Mouse (Mus musculus): ENCODE results near the gene Polr3gl. TPM values are rescaled to one million over a fixed set of nuclear protein-coding genes. Genes with fewer than 3 reads are reported as not detected.

Polr3gl gene
- total and polyA plus RNA-seq, 2 experiments from 2014 or later, result 10.3 to 37.1 TPM

GRCm38 (mm10) chr3:96528506-96528905, 65.5 kb downstream of the Polr3gl start:
- DNase-seq (ENCODE audit: low spot score), result no peak
- H3K9me3 ChIP-seq (replicated peaks; ENCODE audit: control insufficient read depth, low read length), result no peaks in the 10 kb centered on the region
- H3K36me3 ChIP-seq (replicated peaks; ENCODE audit: control insufficient read depth, insufficient read depth, low read length), result peaks cover 12% of the 10 kb centered on the region; the same call in 1 of the 2 replicates
- no peak overlapping the region for H3K4me3 ChIP-seq (ENCODE audit: low read depth, low read length)
- no peak for ATAC-seq (ENCODE audit: insufficient read depth, low read depth)
- no peak overlapping the region for H3K27ac ChIP-seq (ENCODE audit: low read depth)
- H3K4me1 ChIP-seq (ENCODE audit: control insufficient read depth, insufficient read depth), result peaks cover 26% of the 10 kb centered on the region
- no peak for TF ChIP-seq CTCF (IDR thresholded peaks at IDR 0.05; ENCODE audit: low read depth)
- TF ChIP-seq EP300 (IDR thresholded peaks at IDR 0.05; ENCODE audit: low read depth), result no peak
- no peak overlapping the region for H3K9ac ChIP-seq (replicated peaks; ENCODE audit: low read depth, low read length)
- WGBS, result 65% methylated on average over 9 of the region's 9 CpGs
- H3K27me3 ChIP-seq (ENCODE audit: control insufficient read depth, insufficient read depth, low read length), result peaks cover 16% of the 10 kb centered on the region; the same call in 1 of the 2 replicates
- H3K4me2 ChIP-seq (ENCODE audit: low read depth, low read length), result no peak overlapping the region

Other genes starting within 250 kb of the Polr3gl start
- gene BC107364, start 141.9 kb downstream of the Polr3gl start, total RNA-seq (2014; rRNA removed; ENCODE audit: low replicate concordance), result not detected in 2 replicates
- gene BC107364, start 141.9 kb downstream of the Polr3gl start, polyA plus RNA-seq (2015; fragmentation: Nextera tagmentation; extraction: Ambion mirVana), result 0.40 and 0.41 TPM in 2 replicates
- 68.1 and 81.3 TPM in 2 replicates for gene Hfe2, start 69.0 kb downstream of the Polr3gl start, total RNA-seq (2014; rRNA removed; ENCODE audit: low replicate concordance)
- 24.7 and 25.9 TPM in 2 replicates for gene Hfe2, start 69.0 kb downstream of the Polr3gl start, polyA plus RNA-seq (2015; fragmentation: Nextera tagmentation; extraction: Ambion mirVana)
- 1,058 and 1,196 TPM in 2 replicates for gene Txnip, start 36.2 kb downstream of the Polr3gl start, total RNA-seq (2014; rRNA removed; ENCODE audit: low replicate concordance)
- 332 and 600 TPM in 2 replicates for gene Txnip, start 36.2 kb downstream of the Polr3gl start, polyA plus RNA-seq (2015; fragmentation: Nextera tagmentation; extraction: Ambion mirVana)
- gene Gm16253, start 17.2 kb downstream of the Polr3gl start, total RNA-seq (2014; rRNA removed; ENCODE audit: low replicate concordance), result not detected in 2 replicates
- 1.1 and 1.2 TPM in 2 replicates for gene Gm16253, start 17.2 kb downstream of the Polr3gl start, polyA plus RNA-seq (2015; fragmentation: Nextera tagmentation; extraction: Ambion mirVana)
- 1.2 and 5.3 TPM in 2 replicates for gene Ankrd34a, start 2.5 kb upstream of the Polr3gl start, total RNA-seq (2014; rRNA removed; ENCODE audit: low replicate concordance)
- 6.0 and 6.8 TPM in 2 replicates for gene Ankrd34a, start 2.5 kb upstream of the Polr3gl start, polyA plus RNA-seq (2015; fragmentation: Nextera tagmentation; extraction: Ambion mirVana)
- gene Lix1l, start 7.0 kb upstream of the Polr3gl start, total RNA-seq (2014; rRNA removed; ENCODE audit: low replicate concordance), result 33.1 and 50.6 TPM in 2 replicates
- 3.6 and 5.1 TPM in 2 replicates for gene Lix1l, start 7.0 kb upstream of the Polr3gl start, polyA plus RNA-seq (2015; fragmentation: Nextera tagmentation; extraction: Ambion mirVana)
- 7.5 and 9.2 TPM in 2 replicates for gene Rbm8a, start 35.8 kb upstream of the Polr3gl start, total RNA-seq (2014; rRNA removed; ENCODE audit: low replicate concordance)
- gene Rbm8a, start 35.8 kb upstream of the Polr3gl start, polyA plus RNA-seq (2015; fragmentation: Nextera tagmentation; extraction: Ambion mirVana), result 64.7 and 65.4 TPM in 2 replicates
- gene Pex11b, start 41.2 kb upstream of the Polr3gl start, total RNA-seq (2014; rRNA removed; ENCODE audit: low replicate concordance), result 46.6 and 50.7 TPM in 2 replicates
- 41.7 and 43.7 TPM in 2 replicates for gene Pex11b, start 41.2 kb upstream of the Polr3gl start, polyA plus RNA-seq (2015; fragmentation: Nextera tagmentation; extraction: Ambion mirVana)
- gene Gm42957, start 41.3 kb upstream of the Polr3gl start, total RNA-seq (2014; rRNA removed; ENCODE audit: low replicate concordance), result not detected in 2 replicates
- gene Gm42957, start 41.3 kb upstream of the Polr3gl start, polyA plus RNA-seq (2015; fragmentation: Nextera tagmentation; extraction: Ambion mirVana), result not detected in 2 replicates
- gene Itga10, start 51.4 kb upstream of the Polr3gl start, total RNA-seq (2014; rRNA removed; ENCODE audit: low replicate concordance), result 0.46 and 4.2 TPM in 2 replicates
- 0.37 and 0.45 TPM in 2 replicates for gene Itga10, start 51.4 kb upstream of the Polr3gl start, polyA plus RNA-seq (2015; fragmentation: Nextera tagmentation; extraction: Ambion mirVana)
- 0.39 and 0.88 TPM in 2 replicates for gene Ankrd35, start 76.0 kb upstream of the Polr3gl start, total RNA-seq (2014; rRNA removed; ENCODE audit: low replicate concordance)
- 0.31 and 0.32 TPM in 2 replicates for gene Ankrd35, start 76.0 kb upstream of the Polr3gl start, polyA plus RNA-seq (2015; fragmentation: Nextera tagmentation; extraction: Ambion mirVana)
- gene Pias3, start 102.2 kb upstream of the Polr3gl start, total RNA-seq (2014; rRNA removed; ENCODE audit: low replicate concordance), result 13.8 and 17.4 TPM in 2 replicates
- gene Pias3, start 102.2 kb upstream of the Polr3gl start, polyA plus RNA-seq (2015; fragmentation: Nextera tagmentation; extraction: Ambion mirVana), result 19.3 and 22.5 TPM in 2 replicates
- gene Nudt17, start 114.4 kb upstream of the Polr3gl start, total RNA-seq (2014; rRNA removed; ENCODE audit: low replicate concordance), result 2.5 and 9.9 TPM in 2 replicates
- gene Nudt17, start 114.4 kb upstream of the Polr3gl start, polyA plus RNA-seq (2015; fragmentation: Nextera tagmentation; extraction: Ambion mirVana), result 6.9 and 7.9 TPM in 2 replicates
- gene Polr3c, start 133.4 kb upstream of the Polr3gl start, total RNA-seq (2014; rRNA removed; ENCODE audit: low replicate concordance), result 9.7 and 25.4 TPM in 2 replicates
- 21.7 and 23.0 TPM in 2 replicates for gene Polr3c, start 133.4 kb upstream of the Polr3gl start, polyA plus RNA-seq (2015; fragmentation: Nextera tagmentation; extraction: Ambion mirVana)
- 27.0 and 35.6 TPM in 2 replicates for gene Rnf115, start 133.5 kb upstream of the Polr3gl start, total RNA-seq (2014; rRNA removed; ENCODE audit: low replicate concordance)
- 29.0 and 30.0 TPM in 2 replicates for gene Rnf115, start 133.5 kb upstream of the Polr3gl start, polyA plus RNA-seq (2015; fragmentation: Nextera tagmentation; extraction: Ambion mirVana)
- 0.50 TPM in 1 of 2 replicates, not detected in the other for gene Pdzk1, start 235.1 kb upstream of the Polr3gl start, total RNA-seq (2014; rRNA removed; ENCODE audit: low replicate concordance)
- 0.11 and 0.12 TPM in 2 replicates for gene Pdzk1, start 235.1 kb upstream of the Polr3gl start, polyA plus RNA-seq (2015; fragmentation: Nextera tagmentation; extraction: Ambion mirVana)
- not detected in 2 replicates for gene Cd160, start 235.2 kb upstream of the Polr3gl start, total RNA-seq (2014; rRNA removed; ENCODE audit: low replicate concordance)
- gene Cd160, start 235.2 kb upstream of the Polr3gl start, polyA plus RNA-seq (2015; fragmentation: Nextera tagmentation; extraction: Ambion mirVana), result not detected in 2 replicates